Mouse (Mus musculus) kidney, adult 2 months (tissue): ENCODE data around the gene Gmds. TPM values are rescaled to one million over a fixed set of nuclear protein-coding genes. Genes with fewer than 3 reads are reported as not detected.

Experiments used
- DNase-seq: peaks from one replicate; pipeline ENCODE4 v3.0.0; 2021
- H3K27ac ChIP-seq: fragments of 200-500 bp; 2 replicates; pipeline ENCODE4 v1.5.1; 2012; ENCODE audit warnings: low read depth, low read length, control low read depth, inconsistent platforms; ENCODE audit not compliant: insufficient read depth
- H3K27me3 ChIP-seq: fragments of 200-500 bp; replicated peaks from 2 replicates; pipeline ENCODE4 v1.6.1; 2012; ENCODE audit warnings: mild to moderate bottlenecking, moderate library complexity, low read length, inconsistent platforms; ENCODE audit not compliant: control insufficient read depth, insufficient read depth
- H3K36me3 ChIP-seq: fragments of 200-500 bp; 2 replicates; pipeline ENCODE4 v1.6.1; 2012; ENCODE audit warnings: mild to moderate bottlenecking, moderate library complexity, low read length, inconsistent platforms; ENCODE audit not compliant: control insufficient read depth, insufficient read depth
- H3K4me1 ChIP-seq: fragments of 200-500 bp; 2 replicates; pipeline ENCODE4 v1.6.1; 2011; ENCODE audit warnings: low read length; ENCODE audit not compliant: control insufficient read depth, insufficient read depth
- H3K4me3 ChIP-seq: fragments of 200-500 bp; 2 replicates; pipeline ENCODE4 v1.5.1; 2011; ENCODE audit warnings: mild to moderate bottlenecking, low read depth, low read length, control low read depth; ENCODE audit not compliant: insufficient read depth
- CTCF ChIP-seq: fragments of 200-500 bp; conservative IDR thresholded peaks from 2 replicates; pipeline ENCODE4 v1.5.1; 2011; ENCODE audit warnings: low read depth, mild to moderate bottlenecking, control low read depth, low read length, moderate library complexity, mixed read lengths; ENCODE audit not compliant: insufficient read depth, insufficient read length
- POLR2A ChIP-seq: fragments of 200-500 bp; IDR thresholded peaks from one replicate; pipeline ENCODE4 v1.6.1; 2011; ENCODE audit warnings: low read depth, low read length, control low read depth
- WGBS: fragments of 180-500 bp; shearing (Covaris S2); methylation state at CpG from one replicate; pipeline ENCODE4 v1.1.7; 2018; 5-methylcytosine and 5-hydroxymethylcytosine counted together
- polyA plus RNA-seq: library from polyadenylated mRNA; depleted of rRNA; stranded (reverse); fragments of >200 nt; gene quantifications from 2 replicates; pipeline ENCODE4 v1.2.3, GENCODE M21; 2012

Gmds gene
- polyA plus RNA-seq, 1 experiment, result 15.7 TPM

- Histone ChIP-seq H3K4me1 (no peaks in the 10 kb centered on the region), H3K4me3 (no peak overlapping the region), H3K27me3 (no peaks in the 10 kb centered on the region), H3K36me3 (no peaks in the 10 kb centered on the region), H3K27ac (no peak overlapping the region)
- no peak for TF ChIP-seq POLR2A
- no peak for TF ChIP-seq CTCF
- WGBS, result 100% methylated on average over 1 of the region's 1 CpGs
- no peak for DNase-seq
These were observed 513.4 kb downstream of the Gmds start for GRCm38 (mm10) chr13:31825180-31825579.

DNA sequence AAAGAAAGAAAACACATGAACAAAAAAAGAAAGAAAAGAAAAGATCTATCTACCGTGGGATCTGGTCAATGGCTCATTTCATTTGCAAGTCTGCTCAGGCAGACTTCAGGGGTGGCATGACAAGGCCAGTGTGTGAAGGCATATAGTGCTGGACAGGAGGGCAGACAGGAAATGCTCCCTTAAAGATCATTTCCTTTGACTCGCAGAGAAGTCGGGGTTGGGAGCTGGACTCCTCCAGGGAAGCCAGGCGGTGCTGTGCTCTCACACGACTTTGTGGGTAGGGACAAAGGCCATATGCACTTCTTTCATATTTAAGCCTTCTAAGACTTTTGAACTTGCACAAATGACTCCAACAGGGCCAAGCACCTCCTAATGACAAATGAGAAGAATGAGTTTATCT, 515.2 kb downstream of the Gmds start:
- H3K4me1 ChIP-seq, result no peaks in the 10 kb centered on the region
- WGBS, result 57% methylated on average over 5 of the region's 5 CpGs
- H3K27ac ChIP-seq, result no peak overlapping the region
- no peaks in the 10 kb centered on the region for H3K36me3 ChIP-seq
- DNase-seq, result no peak
- no peak for TF ChIP-seq CTCF
- TF ChIP-seq POLR2A, result no peak
- H3K4me3 ChIP-seq, result no peak overlapping the region
- H3K27me3 ChIP-seq, result no peaks in the 10 kb centered on the region

DNA sequence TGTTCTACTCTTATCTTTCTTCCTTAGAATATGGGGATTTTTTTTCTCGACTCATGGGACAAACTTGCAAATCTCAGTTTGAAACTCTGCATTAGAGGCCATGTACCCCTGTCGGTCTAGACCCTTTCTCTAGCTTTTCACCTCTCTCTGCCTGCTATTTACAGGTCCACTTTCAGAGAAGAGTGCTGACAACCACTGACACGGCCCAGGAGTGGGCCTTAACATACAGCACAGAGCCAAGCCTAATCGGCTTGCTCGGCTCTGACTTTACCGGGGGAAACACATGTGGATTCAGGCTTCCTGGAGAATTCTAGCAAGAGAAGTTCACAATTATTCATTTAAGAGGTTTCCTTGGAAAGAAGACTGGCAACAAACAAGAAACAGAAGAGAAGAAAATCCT, 517.5 kb downstream of the Gmds start:
- Histone ChIP-seq H3K36me3 (no peaks in the 10 kb centered on the region), H3K4me3 (peak overlapping the region; percentile 42; the same call in 1 of the 2 replicates), H3K27me3 (no peaks in the 10 kb centered on the region), H3K4me1 (no peaks in the 10 kb centered on the region), H3K27ac (no peak overlapping the region; the same call in 1 of the 2 replicates)
- DNase-seq, result no peak
- TF ChIP-seq POLR2A, result no peak
- TF ChIP-seq CTCF, result no peak
- WGBS, result 59% methylated on average over 6 of the region's 6 CpGs

- 26% methylated on average over 16 of the region's 16 CpGs for WGBS
- TF ChIP-seq POLR2A (no peak), CTCF (no peak)
- Histone ChIP-seq H3K36me3 (no peaks in the 10 kb centered on the region), H3K4me3 (peak overlapping the region; percentile 42), H3K27ac (no peak overlapping the region; the same call in 1 of the 2 replicates), H3K4me1 (no peaks in the 10 kb centered on the region), H3K27me3 (no peaks in the 10 kb centered on the region)
- peak; percentile 45 for DNase-seq
These were observed 517.9 kb downstream of the Gmds start for GRCm38 (mm10) chr13:31820587-31821017.

DNA sequence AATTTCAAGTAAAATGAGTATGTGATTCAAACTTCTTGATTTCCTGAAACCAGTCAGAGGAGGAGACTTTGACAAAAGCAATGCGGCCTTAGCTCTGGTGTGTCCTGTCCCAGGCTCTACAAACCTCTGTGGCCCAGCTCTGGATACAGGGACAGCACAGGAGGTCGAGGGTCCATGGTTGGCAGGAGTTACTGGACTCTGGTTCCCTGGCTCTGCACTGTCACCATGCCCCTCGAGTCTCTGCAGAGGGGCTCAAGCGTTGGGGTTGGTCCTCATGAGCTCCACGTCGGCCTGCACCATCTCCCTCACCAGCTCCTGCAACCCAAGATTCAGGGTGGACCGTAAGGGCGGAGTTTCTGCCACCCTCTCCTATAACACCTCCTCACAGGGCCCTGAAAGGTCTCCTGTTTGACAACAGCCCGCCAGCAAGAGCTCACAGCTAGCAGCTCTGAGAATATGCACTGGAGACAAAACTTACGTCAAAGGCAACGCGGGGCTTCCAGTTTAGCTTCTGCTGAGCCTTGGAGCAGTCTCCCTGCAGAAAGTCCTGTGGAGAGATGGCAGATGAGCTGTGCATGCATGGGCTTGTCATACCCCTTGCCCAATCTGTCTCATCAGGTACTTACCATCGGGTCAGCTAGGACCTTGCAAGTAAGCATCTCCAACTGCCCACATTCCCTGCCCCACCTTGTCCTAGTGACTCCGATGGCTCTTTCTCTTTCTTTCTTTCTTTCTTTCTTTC, 518.7 kb downstream of the Gmds start:
- WGBS, result 66% methylated on average over 14 of the region's 14 CpGs
- no peak overlapping the region for H3K27ac ChIP-seq
- no peak overlapping the region for H3K4me3 ChIP-seq
- no peaks in the 10 kb centered on the region for H3K4me1 ChIP-seq
- H3K36me3 ChIP-seq, result no peaks in the 10 kb centered on the region
- peak; percentile 10 for DNase-seq
- no peaks in the 10 kb centered on the region for H3K27me3 ChIP-seq
- TF ChIP-seq POLR2A (no peak), CTCF (no peak)

- DNase-seq, result no peak
- no peaks in the 10 kb centered on the region for H3K27me3 ChIP-seq
- no peak for TF ChIP-seq POLR2A
- TF ChIP-seq CTCF, result no peak
These were observed 520.2 kb downstream of the Gmds start for GRCm38 (mm10) chr13:31818337-31818736.

DNA sequence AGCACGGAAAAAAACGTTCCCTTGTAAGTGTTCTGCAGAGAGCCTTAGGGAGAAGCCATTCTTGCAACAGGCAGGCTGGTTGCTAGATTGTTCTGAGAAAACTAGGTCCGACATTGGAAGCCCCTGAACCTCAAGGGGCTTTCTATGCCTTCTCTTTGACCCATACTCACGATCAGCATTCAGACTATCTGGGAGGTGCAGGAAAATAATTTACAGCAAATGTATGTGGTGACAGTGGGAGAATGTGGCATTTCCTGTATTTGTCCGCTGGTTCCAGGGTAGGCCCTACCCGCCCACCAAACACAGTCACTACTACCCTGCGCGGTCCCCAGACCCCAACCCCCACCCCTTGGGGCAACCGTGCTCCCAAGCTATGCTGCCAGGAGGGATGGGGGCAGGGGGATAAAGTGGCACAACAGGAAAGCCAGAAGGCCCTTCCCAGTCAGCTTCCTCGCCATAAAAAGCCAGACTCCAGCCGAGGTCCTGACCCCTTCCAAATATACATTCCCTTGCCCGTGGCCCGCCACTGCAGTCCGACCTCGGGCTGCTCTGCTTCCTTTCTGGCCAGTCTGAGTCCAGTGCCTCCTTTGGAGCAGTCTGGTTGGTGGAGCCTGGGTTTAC, 523.0 kb downstream of the Gmds start:
- WGBS, result 51% methylated on average over 15 of the region's 15 CpGs
- peak; percentile 10 for DNase-seq
- no peak for TF ChIP-seq POLR2A
- TF ChIP-seq CTCF, result no peak
- Histone ChIP-seq H3K36me3 (no peaks in the 10 kb centered on the region), H3K27me3 (no peaks in the 10 kb centered on the region), H3K4me3 (no peak overlapping the region), H3K4me1 (no peaks in the 10 kb centered on the region), H3K27ac (no peak overlapping the region)

More at GRCm38 (mm10) chr13:31818337-31818736, 520.2 kb downstream of the Gmds start:
- no peak overlapping the region for H3K27ac ChIP-seq
- WGBS, result 66% methylated on average over 7 of the region's 7 CpGs
- H3K4me3 ChIP-seq, result no peak overlapping the region
- H3K36me3 ChIP-seq, result no peaks in the 10 kb centered on the region
- H3K4me1 ChIP-seq, result no peaks in the 10 kb centered on the region
